Mouse (Mus musculus): ENCODE data around the gene Gtf3c1. TPM values are rescaled to one million over a fixed set of nuclear protein-coding genes. Genes with fewer than 3 reads are reported as not detected.
A peak's percentile ranks its signal among the peaks of the same experiment; 100 is the strongest.

Gene Gtf3c1
- polyA plus RNA-seq (2015; fragmentation: Nextera tagmentation; extraction: Ambion mirVana) = 32.4 and 34.4 TPM in 2 replicates

DNA sequence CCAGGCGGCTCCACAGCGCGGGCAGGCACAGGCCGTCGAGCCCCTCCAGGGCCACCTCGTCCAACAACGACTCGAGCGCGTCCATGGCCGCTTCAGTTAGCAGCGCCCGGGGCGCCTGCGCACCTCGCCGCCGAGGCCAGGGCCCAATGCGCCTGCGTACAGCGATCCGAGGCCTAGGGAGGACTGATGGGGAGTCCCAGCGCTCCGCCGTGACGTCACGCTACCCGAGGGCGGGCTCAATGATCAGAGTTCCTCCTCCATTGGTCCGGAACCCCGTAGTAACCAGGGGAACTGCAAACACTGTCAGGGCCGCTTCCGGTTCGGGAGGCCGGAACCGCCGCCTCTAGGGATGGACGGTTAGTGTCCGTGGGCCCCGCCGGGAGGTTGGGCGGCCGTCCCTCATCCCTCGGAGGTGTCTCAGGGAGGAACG is at the start of gene Gtf3c1, which contains the start of gene D430042O09Rik:
TSS of gene Gtf3c1 (minus strand) at position 188 of the 430 bp plus-strand sequence.
TSS of gene D430042O09Rik (plus strand) at position 296 of the 430 bp plus-strand sequence.
- Histone ChIP-seq H3K27me3 (no peaks in the 10 kb centered on the region), H3K9ac (peak within 1 kb of the TSS; percentile 97), H3K4me1 (peaks cover 37% of the 10 kb centered on the region), H3K4me2 (peak within 1 kb of the TSS; percentile 81), H3K9me3 (no peaks in the 10 kb centered on the region), H3K27ac (peak within 1 kb of the TSS; percentile 92), H3K36me3 (peaks cover 20% of the 10 kb centered on the region), H3K4me3 (peak within 1 kb of the TSS; percentile 92)
- under 1% methylated on average over 45 of the region's 45 CpGs for WGBS
- peak; percentile 98 for ATAC-seq (ENCODE audit: insufficient number of reproducible peaks, insufficient read depth, low FRiP score, low TSS enrichment, low read depth)

DNA sequence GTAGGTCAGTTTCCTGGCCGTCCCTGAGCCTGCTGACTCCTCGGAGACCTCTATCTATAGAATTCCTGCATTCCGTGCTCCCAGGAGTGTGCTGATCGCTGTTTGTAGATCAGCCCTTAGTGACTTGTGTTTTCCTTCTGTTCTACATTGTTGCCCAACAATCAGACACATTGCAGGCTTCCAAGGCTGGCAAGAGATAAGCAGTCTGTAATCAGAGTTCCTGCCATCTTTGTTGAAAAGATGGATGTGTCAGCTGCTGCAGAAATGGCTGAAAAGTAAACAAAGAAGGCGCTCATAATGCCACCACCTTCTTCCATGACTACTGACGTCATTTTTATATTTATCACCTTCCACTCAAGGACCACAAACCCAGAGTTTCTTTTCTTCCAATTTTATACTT is 49.2 kb upstream of the Gtf3c1 start:
- H3K27me3 ChIP-seq = no peaks in the 10 kb centered on the region
- H3K27ac ChIP-seq = no peak overlapping the region
- peaks cover 18% of the 10 kb centered on the region for H3K36me3 ChIP-seq
- H3K9me3 ChIP-seq = no peaks in the 10 kb centered on the region
- no peak overlapping the region for H3K4me2 ChIP-seq
- no peak overlapping the region for H3K9ac ChIP-seq
- WGBS = 80% methylated on average over 6 of the region's 6 CpGs
- H3K4me1 ChIP-seq = 0 out of 2 replicates have a peak, but pooled peaks cover 4% of the 10 kb centered on the region
- ATAC-seq (ENCODE audit: insufficient number of reproducible peaks, insufficient read depth, low FRiP score, low TSS enrichment, low read depth) = no peak
- no peak overlapping the region for H3K4me3 ChIP-seq

DNA sequence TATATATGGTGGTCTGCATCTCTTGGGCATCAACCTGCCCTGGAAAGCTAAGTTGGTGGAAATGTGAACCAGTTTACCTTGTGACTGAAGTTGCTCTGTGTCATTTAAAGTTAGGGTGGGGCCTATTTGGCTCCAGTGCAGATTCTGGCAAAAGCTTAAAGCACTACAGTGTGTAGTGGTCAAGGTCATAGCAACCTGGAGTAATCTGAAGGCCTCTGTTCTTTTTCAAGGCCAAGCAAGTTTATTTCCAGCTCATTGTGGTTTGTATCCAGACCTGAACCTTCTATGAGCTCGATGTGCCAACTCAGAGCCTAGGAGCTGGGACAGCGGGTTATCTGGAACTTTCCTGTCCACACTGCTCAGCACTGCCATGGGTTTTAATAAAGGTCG is 45.7 kb upstream of the Gtf3c1 start:
- H3K36me3 ChIP-seq = peaks cover 12% of the 10 kb centered on the region
- H3K27me3 ChIP-seq = no peaks in the 10 kb centered on the region
- no peak overlapping the region for H3K9ac ChIP-seq
- no peak overlapping the region for H3K4me3 ChIP-seq
- no peak for ATAC-seq (ENCODE audit: insufficient number of reproducible peaks, insufficient read depth, low FRiP score, low TSS enrichment, low read depth)
- no peak overlapping the region for H3K27ac ChIP-seq
- no peak overlapping the region for H3K4me2 ChIP-seq
- H3K4me1 ChIP-seq = no peaks in the 10 kb centered on the region
- WGBS = 89% methylated on average over 3 of the region's 3 CpGs
- H3K9me3 ChIP-seq = no peaks in the 10 kb centered on the region

DNA sequence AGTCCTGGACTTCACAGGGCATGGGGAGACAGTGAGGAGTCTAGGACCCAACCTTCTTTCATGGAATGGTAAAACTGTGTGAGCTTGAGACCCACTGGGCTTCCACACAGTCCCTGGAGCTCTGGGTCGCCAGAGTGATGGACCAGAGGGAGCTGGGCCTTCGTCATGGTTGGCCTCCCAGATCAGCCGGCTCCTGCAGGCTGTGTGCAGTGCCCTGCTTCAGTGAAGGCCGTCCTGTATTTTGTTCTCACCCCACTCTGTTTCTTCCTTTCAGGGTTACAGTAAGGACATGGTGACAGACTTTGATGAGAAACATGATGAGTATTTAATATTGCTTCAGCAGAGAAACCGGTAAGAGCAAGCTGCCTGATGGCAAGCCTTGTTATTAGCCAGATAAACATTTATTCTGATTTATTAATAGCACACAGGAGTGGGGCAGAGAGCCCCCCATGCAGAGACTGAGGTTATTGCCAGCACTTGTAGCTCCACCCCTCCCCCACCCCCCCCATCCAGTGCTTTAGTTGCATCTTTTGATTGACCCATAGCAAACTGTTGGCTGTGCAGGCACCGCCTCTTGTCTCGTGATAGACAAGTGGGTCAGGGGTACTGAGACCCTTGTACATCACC is 45.2 kb upstream of the Gtf3c1 start:
- WGBS = 81% methylated on average over 7 of the region's 7 CpGs
- no peaks in the 10 kb centered on the region for H3K4me1 ChIP-seq

DNA sequence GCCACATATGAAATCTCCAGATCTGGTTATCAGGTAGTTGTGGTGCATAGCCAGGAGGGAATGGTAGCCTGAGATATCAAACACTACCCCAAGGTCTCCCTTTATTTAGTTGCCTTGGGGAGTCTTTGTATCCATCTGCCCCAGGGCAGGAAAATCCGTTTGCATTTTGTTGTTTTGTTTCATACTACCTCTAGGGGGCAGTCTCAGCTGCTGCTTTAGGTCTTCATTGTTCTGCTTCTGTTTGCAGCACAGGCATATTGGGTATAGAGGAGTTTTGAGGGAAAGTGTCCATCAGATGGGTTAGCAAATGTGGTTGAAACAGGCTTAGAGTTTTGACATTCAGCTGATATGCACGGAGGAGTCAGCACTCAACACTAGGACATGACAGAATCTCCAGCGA is 40.6 kb upstream of the Gtf3c1 start:
- no peaks in the 10 kb centered on the region for H3K9me3 ChIP-seq
- ATAC-seq (ENCODE audit: insufficient number of reproducible peaks, insufficient read depth, low FRiP score, low TSS enrichment, low read depth) = no peak
- H3K36me3 ChIP-seq = 0 out of 2 replicates have a peak, but pooled peaks cover under 1% of the 10 kb centered on the region
- no peak overlapping the region for H3K4me2 ChIP-seq
- H3K27ac ChIP-seq = no peak overlapping the region
- WGBS = 52% methylated on average over 3 of the region's 3 CpGs
- H3K9ac ChIP-seq = no peak overlapping the region
- no peaks in the 10 kb centered on the region for H3K27me3 ChIP-seq
- H3K4me3 ChIP-seq = no peak overlapping the region
- no peaks in the 10 kb centered on the region for H3K4me1 ChIP-seq

More for the DNA sequence above, 45.2 kb upstream of the Gtf3c1 start:
- no peak overlapping the region for H3K4me3 ChIP-seq
- H3K9ac ChIP-seq = no peak overlapping the region
- no peak overlapping the region for H3K27ac ChIP-seq
- H3K27me3 ChIP-seq = no peaks in the 10 kb centered on the region
- peaks cover 12% of the 10 kb centered on the region; the same call in 1 of the 2 replicates for H3K36me3 ChIP-seq
- H3K4me2 ChIP-seq = no peak overlapping the region
- ATAC-seq (ENCODE audit: insufficient number of reproducible peaks, insufficient read depth, low FRiP score, low TSS enrichment, low read depth) = no peak
- no peaks in the 10 kb centered on the region for H3K9me3 ChIP-seq

DNA sequence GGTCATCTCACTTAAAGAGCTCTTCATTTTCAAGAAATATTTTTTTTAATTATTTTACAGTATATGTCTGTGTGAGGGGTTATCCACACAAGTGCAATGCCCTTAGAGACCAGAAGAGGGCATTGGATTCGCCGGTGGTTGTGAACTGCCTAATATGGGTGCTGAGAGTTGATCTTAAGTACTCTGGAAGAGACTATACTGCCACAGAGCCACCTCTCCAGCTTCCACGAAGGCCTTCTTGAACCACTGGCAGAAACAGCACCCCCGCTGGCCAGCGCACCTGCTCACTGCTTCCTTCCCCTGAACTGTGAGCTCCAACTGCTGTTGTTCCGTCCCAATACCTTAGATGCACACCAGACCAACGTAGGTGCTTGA is 39.7 kb upstream of the Gtf3c1 start:
- Histone ChIP-seq H3K36me3 (no peaks in the 10 kb centered on the region), H3K27me3 (no peaks in the 10 kb centered on the region), H3K27ac (no peak overlapping the region), H3K9me3 (no peaks in the 10 kb centered on the region), H3K4me2 (no peak overlapping the region), H3K4me3 (no peak overlapping the region), H3K9ac (no peak overlapping the region), H3K4me1 (no peaks in the 10 kb centered on the region)
- ATAC-seq (ENCODE audit: insufficient number of reproducible peaks, insufficient read depth, low FRiP score, low TSS enrichment, low read depth) = no peak
- WGBS = 58% methylated on average over 7 of the region's 7 CpGs

DNA sequence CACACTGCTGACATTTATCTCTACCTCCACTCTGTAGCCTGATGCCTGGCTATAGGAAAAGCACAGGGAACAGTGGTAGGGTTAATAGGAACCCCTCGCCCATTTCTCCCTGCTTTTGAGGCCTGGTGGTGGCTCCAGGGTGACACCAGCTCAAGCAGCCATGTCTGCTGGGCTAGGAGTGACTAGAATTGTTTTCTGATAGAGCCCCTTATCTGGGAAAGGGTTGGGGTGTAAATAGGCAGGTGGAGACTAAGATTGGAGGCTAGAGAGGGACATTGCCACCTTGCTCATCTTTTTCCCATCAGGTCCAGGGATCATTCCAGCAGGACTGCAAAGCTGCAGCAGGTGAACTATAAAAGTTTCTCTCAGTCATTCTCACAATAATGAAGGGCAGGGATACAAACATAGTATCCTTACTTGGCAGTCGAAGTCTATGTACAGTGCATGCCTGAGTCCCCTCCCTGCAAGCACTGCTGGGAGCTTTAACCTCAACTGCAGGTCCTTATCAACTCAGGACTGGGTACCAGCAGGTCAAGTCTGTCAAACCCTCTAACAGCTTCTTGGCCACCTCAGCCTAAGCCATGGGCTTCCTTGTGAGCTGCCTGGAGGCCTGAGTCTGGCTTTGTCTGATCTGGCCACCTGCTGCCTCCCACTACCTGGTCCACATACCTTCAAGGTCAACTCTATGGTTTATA is 39.2 kb upstream of the Gtf3c1 start:
- no peak overlapping the region for H3K4me2 ChIP-seq
- 71% methylated on average over 2 of the region's 2 CpGs for WGBS
- H3K9ac ChIP-seq = no peak overlapping the region
- H3K36me3 ChIP-seq = no peaks in the 10 kb centered on the region
- H3K4me3 ChIP-seq = no peak overlapping the region
- H3K27ac ChIP-seq = no peak overlapping the region
- H3K27me3 ChIP-seq = no peaks in the 10 kb centered on the region
- no peak for ATAC-seq (ENCODE audit: insufficient number of reproducible peaks, insufficient read depth, low FRiP score, low TSS enrichment, low read depth)
- H3K9me3 ChIP-seq = no peaks in the 10 kb centered on the region
- no peaks in the 10 kb centered on the region for H3K4me1 ChIP-seq

DNA sequence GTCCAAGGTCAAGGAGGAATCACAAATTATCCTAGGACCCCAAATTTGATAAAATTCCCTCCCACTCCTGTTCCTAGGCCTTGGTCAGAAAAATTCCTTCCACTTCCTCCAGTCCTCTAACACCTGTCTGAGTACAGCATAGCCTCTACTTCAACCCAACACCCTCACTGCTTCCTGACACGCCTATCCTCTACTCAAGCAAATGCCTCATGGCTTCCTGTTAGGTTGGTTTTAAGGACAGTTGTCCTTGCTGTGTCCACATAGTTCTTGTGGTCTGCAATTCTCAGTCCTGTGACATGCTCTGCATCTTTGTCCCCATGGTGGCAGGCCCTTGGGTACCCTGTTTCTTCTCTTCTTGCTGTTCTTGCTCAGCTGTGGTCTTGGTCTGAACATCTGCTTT is 37.2 kb upstream of the Gtf3c1 start:
- Histone ChIP-seq H3K9me3 (no peaks in the 10 kb centered on the region), H3K9ac (no peak overlapping the region), H3K4me1 (no peaks in the 10 kb centered on the region), H3K4me3 (no peak overlapping the region), H3K36me3 (no peaks in the 10 kb centered on the region), H3K27me3 (no peaks in the 10 kb centered on the region), H3K4me2 (no peak overlapping the region), H3K27ac (no peak overlapping the region)
- no peak for ATAC-seq (ENCODE audit: insufficient number of reproducible peaks, insufficient read depth, low FRiP score, low TSS enrichment, low read depth)
- 82% methylated on average over 1 of the region's 1 CpGs for WGBS

DNA sequence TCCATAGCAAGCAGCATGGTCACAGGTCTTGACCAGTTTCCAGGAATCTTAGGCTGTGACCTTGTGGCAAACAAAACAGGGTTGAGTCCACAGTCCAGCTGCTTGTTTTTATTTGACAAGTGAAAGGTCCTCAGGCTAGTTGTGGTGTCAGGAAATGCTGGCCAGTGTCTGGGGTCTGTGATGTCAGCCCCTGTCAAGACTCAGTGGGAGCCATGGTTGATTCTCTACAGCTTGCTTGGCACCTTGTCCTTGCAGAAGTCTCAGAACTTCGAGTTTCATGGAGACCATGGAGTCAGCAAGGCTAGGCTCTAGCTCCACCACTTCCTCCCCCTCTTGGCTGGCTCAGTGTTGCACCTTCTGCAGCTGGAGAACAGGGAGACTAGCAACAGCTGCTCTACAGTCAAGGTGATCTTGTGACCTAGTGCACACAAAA is 33.7 kb upstream of the Gtf3c1 start:
- H3K4me1 ChIP-seq = no peaks in the 10 kb centered on the region
- H3K9me3 ChIP-seq = no peaks in the 10 kb centered on the region
- no peak for ATAC-seq (ENCODE audit: insufficient number of reproducible peaks, insufficient read depth, low FRiP score, low TSS enrichment, low read depth)
- no peak overlapping the region for H3K4me2 ChIP-seq
- H3K27me3 ChIP-seq = no peaks in the 10 kb centered on the region
- H3K4me3 ChIP-seq = no peak overlapping the region
- H3K9ac ChIP-seq = no peak overlapping the region
- H3K27ac ChIP-seq = no peak overlapping the region
- WGBS = 45% methylated on average over 1 of the region's 1 CpGs
- H3K36me3 ChIP-seq = no peaks in the 10 kb centered on the region

DNA sequence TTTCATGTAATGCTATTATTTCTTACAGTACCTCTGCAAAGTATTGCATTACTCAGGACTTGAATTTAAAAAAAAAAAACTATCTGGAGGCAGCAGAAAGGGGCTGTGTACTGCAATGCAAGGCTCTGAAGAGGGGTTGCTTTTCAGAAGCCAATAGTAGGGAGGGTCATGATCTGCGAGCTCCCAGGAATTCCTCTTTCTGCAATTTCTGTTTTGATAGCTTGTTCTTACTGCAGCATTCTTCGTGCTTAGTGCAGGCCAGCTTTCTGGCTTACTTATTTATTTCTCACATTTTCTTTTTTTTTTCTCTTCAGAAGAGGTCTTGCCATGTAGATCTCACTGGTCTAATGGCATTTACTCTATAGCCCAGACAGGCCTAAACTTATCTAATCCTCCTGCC is 32.9 kb upstream of the Gtf3c1 start:
- H3K9ac ChIP-seq = no peak overlapping the region
- ATAC-seq (ENCODE audit: insufficient number of reproducible peaks, insufficient read depth, low FRiP score, low TSS enrichment, low read depth) = no peak
- no peaks in the 10 kb centered on the region for H3K36me3 ChIP-seq
- H3K4me3 ChIP-seq = no peak overlapping the region
- no peaks in the 10 kb centered on the region for H3K9me3 ChIP-seq
- no peaks in the 10 kb centered on the region for H3K4me1 ChIP-seq
- H3K27ac ChIP-seq = no peak overlapping the region
- no peak overlapping the region for H3K4me2 ChIP-seq
- WGBS = 78% methylated on average over 2 of the region's 2 CpGs
- no peaks in the 10 kb centered on the region for H3K27me3 ChIP-seq

DNA sequence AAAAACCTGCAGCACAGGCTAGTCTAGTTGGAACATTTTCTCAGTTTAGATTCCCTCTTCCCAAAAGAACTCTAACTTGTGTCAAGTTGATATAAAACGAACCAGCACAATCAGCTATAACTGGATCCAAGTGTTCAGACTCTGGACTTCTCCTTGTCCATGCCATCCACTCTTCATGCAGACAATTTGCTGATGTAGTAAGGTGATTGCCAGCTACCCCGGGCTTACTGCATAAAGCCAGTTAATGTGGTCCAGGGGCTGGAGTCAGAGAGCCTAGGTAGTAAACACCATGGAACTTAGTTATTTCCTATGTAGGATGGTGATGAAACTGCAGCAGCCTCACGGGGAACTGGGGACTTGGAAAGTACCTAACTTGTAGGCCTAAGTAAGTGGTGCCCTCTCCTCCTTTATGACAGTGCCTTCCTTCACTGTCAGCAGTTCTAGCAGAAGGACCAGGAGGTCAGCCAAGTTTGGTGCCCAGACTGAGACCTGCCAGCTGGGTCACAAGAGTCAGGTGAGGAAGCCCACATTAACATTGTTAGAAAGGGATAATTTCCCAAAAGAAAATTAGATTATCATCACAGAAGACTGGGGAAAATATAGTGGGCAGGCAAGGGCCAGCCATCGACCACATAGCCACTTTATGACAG is 28.9 kb upstream of the Gtf3c1 start:
- no peak for ATAC-seq (ENCODE audit: insufficient number of reproducible peaks, insufficient read depth, low FRiP score, low TSS enrichment, low read depth)
- Histone ChIP-seq H3K27me3 (no peaks in the 10 kb centered on the region), H3K36me3 (no peaks in the 10 kb centered on the region), H3K4me2 (no peak overlapping the region), H3K27ac (no peak overlapping the region), H3K9ac (no peak overlapping the region), H3K4me1 (no peaks in the 10 kb centered on the region), H3K4me3 (no peak overlapping the region), H3K9me3 (no peaks in the 10 kb centered on the region)
- WGBS = 82% methylated on average over 4 of the region's 4 CpGs

DNA sequence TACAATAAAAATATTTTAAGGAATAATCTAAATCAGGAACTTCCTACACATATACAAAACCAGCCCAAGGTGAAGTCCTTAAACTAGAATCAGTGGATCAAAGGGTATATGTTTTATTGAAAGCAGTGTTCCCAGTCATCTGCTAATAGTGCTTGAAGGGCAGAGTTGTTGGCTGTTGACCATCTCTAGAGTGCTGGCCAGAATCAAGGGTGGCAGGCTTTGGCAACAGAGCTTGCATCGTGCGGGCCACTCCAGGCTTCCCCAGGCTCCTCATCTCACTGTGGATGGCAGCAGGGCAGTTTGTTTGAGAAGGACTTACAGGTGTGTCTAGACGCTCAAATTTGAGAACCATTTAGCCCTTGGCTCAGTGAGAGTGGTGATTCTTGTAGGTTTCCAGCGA is 26.2 kb upstream of the Gtf3c1 start:
- no peak for ATAC-seq (ENCODE audit: insufficient number of reproducible peaks, insufficient read depth, low FRiP score, low TSS enrichment, low read depth)
- Histone ChIP-seq H3K4me1 (no peaks in the 10 kb centered on the region), H3K27me3 (no peaks in the 10 kb centered on the region), H3K36me3 (0 out of 2 replicates have a peak, but pooled peaks cover 2% of the 10 kb centered on the region), H3K27ac (no peak overlapping the region), H3K4me2 (no peak overlapping the region), H3K4me3 (no peak overlapping the region), H3K9ac (no peak overlapping the region), H3K9me3 (no peaks in the 10 kb centered on the region)
- 91% methylated on average over 4 of the region's 4 CpGs for WGBS

Data from embryonic facial prominence, embryonic 13.5 days (tissue).